Mouse (Mus musculus) mouse trophoblast stem cell (cell line): ENCODE data around the gene Olfr651.
"Not testable (repeated sequence)": the region's sequence is repeated elsewhere in the genome, so short reads cannot be mapped to it uniquely, and the experiment has no call there.

Experiments
- in situ Hi-C, 2 experiments: fragments of 300-500 bp; cut with MseI, MboI; formaldehyde crosslinking; loops; 2 replicates in 1 of 2; 3 replicates in 1 of 2; pipeline ENCODE4 v1.15.1; 2025

Gene Olfr651

DNA sequence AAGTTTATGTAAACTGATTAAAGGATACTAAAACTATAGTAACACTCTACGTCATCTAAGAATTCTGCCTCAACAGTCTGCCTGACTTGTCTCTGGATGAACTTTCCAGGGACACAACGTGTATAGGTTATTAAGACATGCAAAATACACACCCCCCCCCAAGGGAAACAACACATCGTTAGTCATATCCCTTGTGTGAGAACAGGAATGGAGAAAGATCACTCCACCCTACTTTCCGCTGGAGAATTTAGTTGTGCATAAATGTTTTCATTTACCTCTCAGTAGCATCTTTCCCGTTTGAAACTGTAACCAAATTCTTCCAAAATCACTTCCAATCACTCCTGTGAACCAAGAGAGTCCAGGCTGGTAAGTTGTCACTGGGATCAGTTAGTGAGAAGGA lies at the start of gene Olfr651:
Olfr651 (plus strand) TSS at position 301 of the 400 bp plus-strand sequence.
- in situ Hi-C loops, result no loop called here

DNA sequence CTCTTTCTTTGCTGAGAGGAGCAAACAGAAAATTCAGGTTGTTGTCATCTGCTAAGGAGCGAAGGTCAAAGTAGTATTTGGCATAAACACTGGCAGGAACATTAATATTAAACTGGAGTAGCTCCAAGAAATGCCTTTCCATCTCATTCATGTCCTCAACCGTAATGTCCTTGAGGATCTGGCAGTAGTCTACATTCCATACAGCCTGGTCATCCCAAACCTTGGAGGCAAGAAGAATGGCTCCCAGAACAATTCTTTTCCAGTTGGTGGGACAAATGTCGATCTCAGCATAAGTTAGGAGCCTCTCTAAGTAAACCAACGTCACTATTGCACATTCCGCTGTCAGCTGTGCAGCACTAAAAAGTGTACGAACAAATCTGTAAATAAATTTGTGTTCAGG lies 48.7 kb upstream of the Olfr651 start:
- in situ Hi-C loops, result not testable (repeated sequence)

DNA sequence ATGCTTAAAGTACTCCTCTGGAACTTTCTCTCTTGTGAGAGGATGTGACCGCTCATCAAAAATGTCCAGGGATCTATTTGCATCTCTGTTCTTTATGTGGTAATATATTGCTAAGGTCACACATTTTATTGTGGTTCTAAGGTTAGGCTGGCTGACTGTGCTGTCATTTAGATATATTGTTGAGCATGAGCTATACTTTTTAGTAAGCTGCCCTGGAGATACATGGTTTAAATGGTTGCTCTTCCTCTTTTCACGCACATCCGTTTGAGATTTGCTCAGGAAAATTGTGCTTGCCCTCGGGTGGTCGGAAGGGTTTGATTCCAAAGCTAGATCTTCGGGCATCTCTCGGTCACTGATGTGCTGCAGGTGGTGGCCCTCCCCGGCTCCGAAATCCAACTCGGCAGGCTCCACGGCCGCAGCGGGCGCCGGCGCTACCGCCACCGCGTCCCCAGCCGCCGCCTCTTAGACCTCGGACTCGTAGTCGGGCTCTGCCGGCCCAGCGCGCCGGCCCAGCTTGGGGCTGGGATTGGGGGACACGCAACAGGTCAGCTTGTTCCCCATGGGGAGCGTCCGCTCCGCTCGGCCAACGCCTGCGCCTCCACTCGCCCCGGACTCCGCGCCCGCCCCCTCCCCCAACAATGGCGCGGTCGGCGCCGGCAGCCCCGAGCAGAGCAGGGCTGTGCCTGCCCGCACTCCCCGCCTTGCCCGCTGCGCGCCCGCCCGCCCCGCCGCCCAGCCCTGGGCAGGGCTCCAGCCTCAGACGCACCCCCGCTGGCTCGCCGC lies 48.2 kb upstream of the Olfr651 start:
- in situ Hi-C loops, result no loop called here

DNA sequence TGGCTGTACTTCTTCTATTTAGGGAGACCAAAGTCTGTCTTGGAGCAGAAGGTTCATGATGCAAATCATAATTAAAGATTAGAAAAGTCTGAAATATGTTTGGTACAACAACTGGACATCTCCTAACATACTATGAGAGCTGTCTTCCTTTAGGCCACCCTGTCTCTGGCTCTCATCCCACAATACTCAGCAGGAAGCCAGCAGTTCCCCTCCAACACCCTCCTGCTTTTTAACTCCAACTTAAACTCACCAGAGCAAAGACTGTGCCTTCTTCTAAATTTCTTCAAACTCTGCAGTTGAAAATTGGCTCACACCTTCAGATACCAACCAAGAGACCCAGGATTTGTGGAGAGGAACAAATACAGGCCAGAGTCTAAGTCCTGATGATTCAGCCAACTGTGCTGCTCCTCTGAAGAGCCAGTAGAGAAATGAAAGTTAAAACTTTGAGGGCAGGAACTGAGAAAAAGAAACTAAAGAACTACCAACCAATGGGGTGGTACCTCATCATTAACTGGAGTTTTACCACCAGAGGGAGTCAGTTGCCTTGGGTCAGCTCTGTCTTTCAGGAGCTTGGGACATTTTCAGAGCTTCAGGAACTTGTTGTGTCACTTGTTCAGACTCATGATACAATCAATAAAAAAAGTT lies 42.4 kb upstream of the Olfr651 start, which contains the start of gene Trim30d:
Trim30d (minus strand) TSS at position 429 of the 645 bp plus-strand sequence.
- in situ Hi-C loops, result not testable (repeated sequence)

GRCm38 (mm10) chr7:104552700-104553099 lies 2.8 kb downstream of the Olfr651 start:
- in situ Hi-C loops, result no loop called here

DNA sequence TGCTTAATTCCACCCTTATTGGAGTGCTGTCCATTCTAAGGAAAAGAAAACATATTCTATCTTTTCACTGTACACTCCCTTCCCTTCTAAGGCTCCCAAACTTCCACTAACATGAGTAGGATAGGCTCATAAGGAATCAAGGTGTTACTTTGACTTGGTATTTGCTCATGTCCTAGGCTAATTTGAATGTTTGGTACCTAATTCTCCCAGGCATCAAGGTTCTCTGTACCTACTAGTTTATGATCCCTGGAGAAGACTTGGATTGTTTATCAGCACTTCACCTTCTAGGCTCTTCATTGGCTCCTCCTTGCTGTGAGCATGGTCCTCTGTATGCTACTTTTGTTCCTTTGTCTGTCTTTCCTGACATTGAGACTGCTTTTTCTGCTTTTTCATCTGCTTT lies 10.7 kb downstream of the Olfr651 start, which contains the start of gene Olfr652:
Olfr652 (plus strand) TSS at position 301 of the 400 bp plus-strand sequence.
- in situ Hi-C loops, result no loop called here

DNA sequence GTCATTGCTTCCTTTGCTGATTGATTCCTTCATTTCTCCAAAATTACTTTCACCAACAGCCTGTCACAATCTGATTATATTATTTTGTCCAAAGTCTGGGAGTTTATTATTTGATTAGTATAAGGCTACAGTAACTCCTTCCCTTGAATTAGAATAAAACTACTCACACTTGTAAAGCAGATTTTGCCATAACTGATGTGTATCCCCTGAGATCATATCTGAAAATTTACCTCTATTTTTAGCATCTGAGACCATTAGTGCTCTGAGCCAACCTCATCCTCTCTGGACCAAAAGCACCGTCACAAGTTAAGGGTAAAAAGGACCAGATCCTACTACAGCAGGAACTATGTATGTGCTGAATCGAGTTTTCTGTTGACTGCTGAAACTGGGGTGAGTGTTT lies 27.1 kb downstream of the Olfr651 start, which contains the start of gene Olfr653:
Olfr653 (plus strand) TSS at position 301 of the 400 bp plus-strand sequence.
- in situ Hi-C loops, result no loop called here

GRCm38 (mm10) chr7:104580846-104581245 lies 30.9 kb downstream of the Olfr651 start:
- in situ Hi-C loops, result no loop called here

- in situ Hi-C loops, result no loop called here
Measured at GRCm38 (mm10) chr7:104581429-104581828, 31.5 kb downstream of the Olfr651 start.

DNA sequence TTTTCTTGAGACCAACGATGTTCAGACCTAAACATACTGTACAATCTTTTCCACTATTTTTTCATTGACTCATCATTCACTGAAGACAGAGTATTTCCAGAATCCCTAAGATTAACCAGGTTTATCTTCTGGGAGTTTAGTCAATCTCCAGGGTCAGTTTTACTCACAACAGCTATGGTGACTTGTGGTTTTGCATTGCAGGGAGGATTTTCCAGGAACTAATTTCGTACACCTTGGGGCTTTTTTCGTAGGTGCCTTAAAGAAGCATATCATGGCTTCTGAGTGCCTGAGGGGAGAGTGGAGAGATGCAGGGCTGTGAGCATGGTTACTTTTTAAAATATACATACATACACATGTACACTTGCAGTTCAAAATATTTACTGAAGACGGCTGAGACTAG lies 36.8 kb downstream of the Olfr651 start, which contains the start of gene Olfr654:
Olfr654 (plus strand) TSS at position 301 of the 400 bp plus-strand sequence.
- in situ Hi-C loops, result no loop called here

GRCm38 (mm10) chr7:104588274-104588673 lies 38.3 kb downstream of the Olfr651 start:
- in situ Hi-C loops, result no loop called here

DNA sequence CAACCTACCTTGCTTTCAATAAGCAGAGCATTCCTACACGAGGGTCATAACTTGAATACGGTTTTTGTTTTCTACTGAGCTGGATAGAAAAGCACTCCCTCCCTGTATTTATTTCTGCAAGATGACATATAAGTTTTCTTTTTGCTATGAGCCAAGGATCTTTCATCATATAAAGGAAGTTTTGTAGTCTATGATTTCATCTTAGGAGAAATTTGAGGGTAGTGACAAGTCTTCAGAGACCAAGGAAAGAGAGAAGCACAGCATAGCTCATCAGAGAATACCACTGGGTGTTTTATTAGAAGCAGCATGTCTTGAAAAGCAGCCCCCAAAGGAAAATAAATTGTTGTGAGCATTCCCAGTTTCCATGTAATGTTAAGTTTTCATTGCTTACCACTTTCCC lies 51.7 kb downstream of the Olfr651 start, which contains the start of gene Olfr655:
Olfr655 (minus strand) TSS at position 101 of the 400 bp plus-strand sequence.
- in situ Hi-C loops, result no loop called here

GRCm38 (mm10) chr7:104603173-104603572 lies 53.2 kb downstream of the Olfr651 start:
- in situ Hi-C loops, result no loop called here
